Mouse (Mus musculus) liver, adult 2 months (tissue): Measurements from ENCODE around the gene Hsd17b6.

Source experiments
- CTCF ChIP-seq: fragments of 200-500 bp; IDR thresholded peaks from 2 replicates; pipeline ENCODE4 v1.5.1; 2011; ENCODE audit warnings: low read depth, low read length, control low read depth
- POLR2A ChIP-seq: fragments of 200-500 bp; IDR thresholded peaks from 2 replicates; pipeline ENCODE4 v1.6.1; 2011; ENCODE audit warnings: low read length, control low read depth; ENCODE audit not compliant: insufficient read depth; ENCODE audit errors: extremely low read depth

DNA sequence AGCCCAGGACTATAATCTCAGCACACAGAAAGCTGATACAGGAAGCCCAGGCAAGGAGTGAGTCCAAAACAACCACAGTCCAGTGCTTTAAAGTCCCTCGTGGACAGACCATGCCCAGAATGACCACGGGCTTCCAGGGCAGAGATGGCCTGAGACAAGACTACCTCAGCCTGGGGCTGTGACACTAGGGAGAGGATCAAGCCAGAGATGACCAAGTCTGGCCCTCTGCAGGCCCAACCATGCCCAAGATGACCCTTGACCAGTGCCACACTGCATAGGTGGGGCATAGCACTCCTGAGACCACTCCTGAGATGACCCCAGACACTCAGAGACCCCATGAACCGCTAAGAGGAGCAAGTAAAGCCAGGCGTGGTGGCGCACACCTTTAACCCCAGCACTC lies 2.3 kb upstream of the Hsd17b6 start:
- no peak for TF ChIP-seq CTCF
- no peak for TF ChIP-seq POLR2A
